Mouse (Mus musculus): ENCODE data around the gene Slc7a7.

- no peak for TF ChIP-seq POLR2A (IDR thresholded peaks at IDR 0.05; ENCODE audit: low read depth, low read length)
- TF ChIP-seq CTCF (IDR thresholded peaks at IDR 0.05; ENCODE audit: borderline replicate concordance, insufficient read depth, low read length) = no peak
Observed at GRCm38 (mm10) chr14:54453566-54453965, 36.0 kb upstream of the Slc7a7 start.
